Mouse (Mus musculus) naive thymus-derived CD4-positive, alpha-beta T cell, adult 5 months (primary cell): ENCODE measurements around the gene Apobr. TPM values are rescaled to one million over a fixed set of nuclear protein-coding genes. Genes with fewer than 3 reads are reported as not detected.

Source experiments
- polyA plus RNA-seq: library from polyadenylated mRNA; unstranded; fragments of 100-300 nt; shearing (Covaris generic); gene quantifications from one replicate; pipeline ENCODE4 v1.2.1, GENCODE M21; 2017

Gene Apobr
- 1.1 TPM for polyA plus RNA-seq

DNA sequence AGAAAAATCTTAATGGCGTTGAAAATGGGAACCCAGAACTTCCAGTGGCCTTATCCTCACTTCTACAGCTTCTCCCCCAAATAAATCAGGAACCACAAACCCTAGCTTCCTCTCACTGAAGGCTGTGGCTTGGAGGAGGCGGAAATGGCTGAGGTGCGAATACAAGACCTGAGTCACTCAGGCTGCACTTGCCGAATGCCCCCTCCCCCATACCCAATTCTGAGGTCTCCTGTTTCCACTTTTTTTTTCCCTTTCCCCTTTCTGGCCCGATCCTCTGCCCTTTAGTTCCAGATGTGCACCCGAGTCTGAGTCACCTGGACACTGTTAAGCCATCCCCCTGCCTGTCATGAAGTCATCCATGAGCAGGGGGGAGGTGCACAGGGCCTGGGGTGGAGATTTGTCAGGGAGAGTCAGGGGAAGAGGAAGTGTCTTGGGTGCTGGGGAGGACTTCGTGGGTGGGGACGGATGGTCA, at the start of gene Apobr:
Gene Apobr (plus strand): TSS at position 437 of the 472 bp plus-strand sequence.

DNA sequence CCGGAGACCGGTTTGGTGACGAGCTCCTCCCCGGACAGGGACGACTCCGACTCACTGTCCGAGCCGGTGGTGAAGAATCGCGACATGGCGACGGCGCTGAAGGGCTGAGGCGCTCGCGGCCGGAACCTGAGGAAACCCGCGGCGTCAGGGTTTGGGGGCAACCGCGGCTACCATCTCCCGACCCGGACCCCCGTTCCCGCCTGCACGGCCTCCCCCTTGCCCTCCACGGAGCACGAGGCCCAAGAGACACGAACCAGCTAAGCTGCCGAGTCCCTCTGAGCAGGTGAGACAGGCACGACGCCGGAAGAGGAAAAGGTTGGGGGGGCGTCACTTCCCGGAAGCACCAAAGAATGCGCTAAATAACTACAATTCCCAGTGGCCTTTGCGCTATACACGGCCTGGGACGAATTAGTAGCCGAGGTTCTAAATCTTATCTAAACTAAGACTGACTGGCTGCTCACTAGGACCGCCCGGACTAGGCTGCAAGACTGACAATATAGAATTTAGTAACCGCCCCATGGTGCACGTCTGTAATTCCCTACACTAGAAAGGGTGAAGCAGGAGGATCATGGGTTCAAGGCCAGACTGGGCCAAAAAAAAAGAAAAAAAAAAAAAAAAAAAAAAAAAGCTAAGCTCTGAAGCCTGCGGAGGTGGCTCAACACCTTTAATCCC, 18.5 kb upstream of the Apobr start, which contains the start of gene Eif3c:
Gene Eif3c (minus strand): TSS at position 318 of the 672 bp plus-strand sequence.

DNA sequence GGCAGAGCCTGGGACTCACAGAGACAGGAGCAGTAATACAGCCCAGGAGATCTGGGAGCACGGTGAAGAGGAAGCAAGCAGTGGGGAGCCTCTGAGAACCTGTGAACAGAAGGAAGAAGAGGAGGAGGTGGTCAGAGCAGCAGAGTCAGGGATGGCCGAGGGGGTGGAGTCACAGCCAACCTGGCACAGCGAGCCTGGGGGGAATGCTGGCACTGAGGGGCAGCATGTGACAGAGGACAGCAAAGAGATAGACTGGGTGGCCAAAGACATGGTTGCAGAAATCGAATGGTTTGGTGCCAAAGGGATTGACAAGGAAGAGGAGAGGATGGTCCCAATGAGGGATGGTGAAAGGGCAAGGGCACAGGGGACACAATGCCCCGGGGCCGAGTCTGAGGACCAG, 975 bp downstream of the Apobr start, which contains the start of gene Cln3:
Gene Cln3 (minus strand): TSS at position 101 of the 400 bp plus-strand sequence.

DNA sequence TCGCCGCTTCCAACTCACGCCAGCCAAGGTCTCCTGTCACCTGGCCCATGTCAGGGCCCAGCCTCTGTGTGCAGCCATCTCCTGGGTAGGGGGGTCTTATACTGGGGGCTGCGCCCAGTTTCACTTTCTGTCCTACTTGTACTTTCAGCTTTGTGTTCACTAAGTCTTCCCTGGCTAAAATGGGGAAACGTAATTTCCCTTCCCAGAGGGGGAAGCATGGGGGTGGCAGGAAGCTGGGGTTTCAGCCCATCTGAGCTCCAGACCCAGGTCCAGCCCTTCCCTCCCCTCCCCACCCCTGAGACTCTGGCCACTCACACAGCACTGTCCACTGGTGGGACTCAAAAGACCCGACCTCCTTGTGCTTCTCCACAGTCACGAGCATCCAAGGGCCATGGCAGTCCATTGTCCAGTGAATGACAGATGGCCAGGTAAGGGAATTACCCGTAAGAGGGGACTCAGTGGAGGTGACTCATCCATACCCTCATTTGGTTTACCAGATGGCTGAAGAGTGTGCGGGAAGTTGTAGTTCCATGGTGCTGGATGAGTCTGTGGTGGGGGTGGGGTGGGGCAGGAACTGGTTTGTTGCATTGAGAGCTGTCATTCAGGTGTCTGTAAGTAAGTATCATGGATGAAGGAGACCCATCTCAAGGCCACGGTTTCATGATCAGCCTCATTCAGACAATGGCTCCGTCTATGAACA, 10.3 kb downstream of the Apobr start, which contains the start of gene Il27:
Gene Il27 (minus strand): TSS at position 80 of the 700 bp plus-strand sequence.

DNA sequence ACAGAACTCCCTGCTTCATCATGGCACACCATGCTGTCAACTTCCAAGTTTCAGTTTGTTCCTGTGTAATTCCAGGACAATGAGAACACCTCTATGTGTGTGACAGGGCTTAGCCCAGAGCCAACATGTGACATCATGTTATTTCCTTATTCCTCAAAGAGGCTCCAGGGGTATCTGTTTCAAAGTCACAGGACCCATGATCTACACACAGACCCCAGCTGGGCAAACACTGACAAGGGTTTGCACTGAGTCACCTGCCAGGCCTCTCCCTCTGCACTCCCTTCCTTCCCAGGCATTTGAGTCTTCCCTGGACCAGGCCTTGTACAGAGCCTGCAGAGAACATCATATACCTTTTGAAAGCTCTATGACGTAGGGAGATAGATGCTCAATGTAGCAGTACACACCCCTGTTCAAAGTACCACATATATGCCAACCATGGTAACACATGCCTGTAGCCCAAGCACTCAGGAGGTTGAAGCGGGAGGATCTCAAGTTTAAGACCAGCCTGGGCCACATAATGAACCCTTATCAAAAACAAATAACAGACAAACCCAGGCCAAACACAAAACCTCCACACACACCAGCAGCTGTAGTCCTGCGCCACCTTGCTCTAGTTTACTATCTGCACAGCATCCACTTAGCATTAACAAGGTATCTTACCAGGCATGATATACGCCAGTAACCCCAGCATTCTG, 46.2 kb downstream of the Apobr start, which contains the start of gene Nupr1:
Gene Nupr1 (minus strand): TSS at position 38 of the 695 bp plus-strand sequence.

Other genes starting within 250 kb of the Apobr start
- gene Lat, start 215.4 kb upstream of the Apobr start, polyA plus RNA-seq, result 696 TPM
- 56.7 TPM for gene Spns1, start 207.5 kb upstream of the Apobr start, polyA plus RNA-seq
- gene Nfatc2ip, start 188.2 kb upstream of the Apobr start, polyA plus RNA-seq, result 7.3 TPM
- not detected for gene Cd19, start 170.1 kb upstream of the Apobr start, polyA plus RNA-seq
- 35.8 TPM for gene Rabep2, start 156.2 kb upstream of the Apobr start, polyA plus RNA-seq
- 0.47 TPM for gene Atp2a1, start 121.8 kb upstream of the Apobr start, polyA plus RNA-seq
- gene Sh2b1, start 109.5 kb upstream of the Apobr start, polyA plus RNA-seq, result 28.4 TPM
- 50.0 TPM for gene Tufm, start 97.6 kb upstream of the Apobr start, polyA plus RNA-seq
- 109 TPM for gene Atxn2l, start 81.5 kb upstream of the Apobr start, polyA plus RNA-seq
- gene Eif3c, start 18.5 kb upstream of the Apobr start, polyA plus RNA-seq, result 166 TPM
- 54.1 TPM for gene Cln3, start 875 bp downstream of the Apobr start, polyA plus RNA-seq
- not detected for gene Il27, start 10.0 kb downstream of the Apobr start, polyA plus RNA-seq
- not detected for gene Nupr1, start 45.9 kb downstream of the Apobr start, polyA plus RNA-seq
- gene Sgf29, start 64.4 kb downstream of the Apobr start, polyA plus RNA-seq, result 89.1 TPM
- 0.36 TPM for gene Sult1a1, start 91.5 kb downstream of the Apobr start, polyA plus RNA-seq
- gene Bola2, start 110.5 kb downstream of the Apobr start, polyA plus RNA-seq, result 80.9 TPM
- gene Slx1b, start 110.8 kb downstream of the Apobr start, polyA plus RNA-seq, result 3.5 TPM
- gene Coro1a, start 122.8 kb downstream of the Apobr start, polyA plus RNA-seq, result 2,123 TPM
- gene Mapk3, start 174.7 kb downstream of the Apobr start, polyA plus RNA-seq, result 20.2 TPM
- 0.81 TPM for gene Gdpd3, start 181.4 kb downstream of the Apobr start, polyA plus RNA-seq
- gene Ypel3, start 192.0 kb downstream of the Apobr start, polyA plus RNA-seq, result 416 TPM
- 5.2 TPM for gene Tbx6, start 196.5 kb downstream of the Apobr start, polyA plus RNA-seq
- 341 TPM for gene Ppp4c, start 207.6 kb downstream of the Apobr start, polyA plus RNA-seq
- not detected for gene Fam57b, start 212.7 kb downstream of the Apobr start, polyA plus RNA-seq
- gene 4930451I11Rik, start 246.7 kb downstream of the Apobr start, polyA plus RNA-seq, result not detected